Mouse (Mus musculus): Measurements from ENCODE around the gene Nell1.

GRCm38 (mm10) chr7:50260016-50260415 lies 285.4 kb downstream of the Nell1 start:
- TF ChIP-seq CTCF (IDR thresholded peaks at IDR 0.05; ENCODE audit: control insufficient read depth, insufficient read depth, insufficient replicate concordance, low read depth, low read length) (no peak), POLR2A (IDR thresholded peaks at IDR 0.05; ENCODE audit: control insufficient read depth, low read depth, low read length) (no peak)

Measured in testis, adult 2 months (tissue).